Mouse (Mus musculus) heart, embryonic 16.5 days (tissue): ENCODE measurements around the gene Olfr1129. TPM values are rescaled to one million over a fixed set of nuclear protein-coding genes. Genes with fewer than 3 reads are reported as not detected.
"Not testable (repeated sequence)": the region's sequence is repeated elsewhere in the genome, so short reads cannot be mapped to it uniquely, and the experiment has no call there.

Source experiments
- ATAC-seq: fragments of 200-750 bp; cut with Nextera tagmentation; replicated peaks from 2 replicates; pipeline ENCODE4 v1.8.0; 2017; ENCODE audit warnings: moderate number of reproducible peaks; ENCODE audit not compliant: insufficient read depth, low FRiP score; ENCODE audit errors: extremely low read depth
- H3K27ac ChIP-seq: fragments of 300-500 bp; sonication (generic); 2 replicates; pipeline ENCODE4 v1.5.1; 2014; ENCODE audit warnings: mild to moderate bottlenecking, low read length, control low read depth, moderate library complexity
- H3K27me3 ChIP-seq: fragments of 300-500 bp; sonication (generic); 2 replicates; pipeline ENCODE4 v1.6.1; 2014; ENCODE audit warnings: low read length, mixed read lengths; ENCODE audit not compliant: control insufficient read depth, insufficient read depth
- H3K36me3 ChIP-seq: fragments of 300-500 bp; sonication (generic); 2 replicates; pipeline ENCODE4 v1.6.1; 2014; ENCODE audit not compliant: control insufficient read depth, insufficient read depth
- H3K4me1 ChIP-seq: fragments of 300-500 bp; sonication (generic); 2 replicates; pipeline ENCODE4 v1.6.1; 2014; ENCODE audit warnings: low read length, mixed read lengths; ENCODE audit not compliant: control insufficient read depth, insufficient read depth
- H3K4me2 ChIP-seq: fragments of 300-500 bp; sonication (generic); 2 replicates; pipeline ENCODE4 v1.6.1; 2014; ENCODE audit warnings: low read depth, mild to moderate bottlenecking, control low read depth, low read length
- H3K4me3 ChIP-seq: fragments of 300-500 bp; sonication (generic); 2 replicates; pipeline ENCODE4 v1.5.1; 2014; ENCODE audit warnings: mild to moderate bottlenecking, control low read depth, low read length
- H3K9ac ChIP-seq: fragments of 300-500 bp; sonication (generic); 2 replicates; pipeline ENCODE4 v1.6.1; 2014; ENCODE audit warnings: low read length, control low read depth
- H3K9me3 ChIP-seq: fragments of 300-500 bp; sonication (generic); replicated peaks from 2 replicates; pipeline ENCODE4 v1.6.1; 2016; ENCODE audit warnings: low read length; ENCODE audit not compliant: control insufficient read depth
- WGBS: fragments of 180-500 bp; shearing (Covaris S2); extraction: QIAGEN DNeasy Blood & Tissue Kit; methylation state at CpG from one replicate; pipeline ENCODE4 v1.1.7; 2014; 5-methylcytosine and 5-hydroxymethylcytosine counted together
- polyA plus RNA-seq: library from polyadenylated mRNA; unstranded; fragments of >200 nt; fragmentation: Nextera tagmentation; extraction: Ambion mirVana; gene quantifications from 2 replicates; pipeline ENCODE4 v1.2.1, GENCODE M21; 2015

The Olfr1129 gene
- not detected in 2 replicates for polyA plus RNA-seq

- not testable (repeated sequence) for H3K36me3 ChIP-seq, H3K9ac ChIP-seq, H3K4me2 ChIP-seq, H3K9me3 ChIP-seq, H3K4me3 ChIP-seq, ATAC-seq, H3K27ac ChIP-seq, H3K27me3 ChIP-seq, H3K4me1 ChIP-seq
- WGBS, result 51% methylated on average over 1 of the region's 1 CpGs
Observed at GRCm38 (mm10) chr2:87573602-87574001, at the start of gene Olfr1129. Gene Olfr1129 (plus strand): TSS chr2:87573902.

GRCm38 (mm10) chr2:87525899-87526616 is 47.6 kb upstream of the Olfr1129 start:
- peak overlapping the region; percentile 53 for H3K4me2 ChIP-seq
- peak overlapping the region; percentile 23 for H3K4me3 ChIP-seq
- not testable (repeated sequence) for H3K27ac ChIP-seq, H3K9me3 ChIP-seq, H3K4me1 ChIP-seq, H3K9ac ChIP-seq, H3K27me3 ChIP-seq, ATAC-seq, H3K36me3 ChIP-seq
- 27% methylated on average over 38 of the region's 39 CpGs for WGBS

DNA sequence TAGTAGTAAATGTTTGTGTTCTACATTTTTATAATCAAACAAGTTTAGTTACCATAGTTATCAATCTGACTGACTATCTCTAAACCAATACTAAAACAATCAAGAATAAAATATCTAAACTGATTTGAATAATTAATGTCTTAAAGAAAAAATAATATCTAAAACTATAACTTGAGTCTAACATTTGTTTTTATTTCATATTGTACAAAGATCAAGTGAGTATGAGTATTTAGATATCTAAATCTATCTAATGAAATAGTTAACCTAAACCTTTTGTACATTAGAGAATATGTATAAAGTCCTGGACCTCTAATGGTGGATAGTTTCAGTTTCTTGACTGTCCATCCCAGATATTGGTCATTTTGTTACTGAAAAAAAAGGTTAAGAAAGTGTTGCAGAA is 42.2 kb upstream of the Olfr1129 start, which contains the start of gene Olfr153:
Olfr153 (plus strand) TSS at position 301 of the 400 bp plus-strand sequence.
- H3K27ac ChIP-seq, result no peak within 1 kb of the TSS

DNA sequence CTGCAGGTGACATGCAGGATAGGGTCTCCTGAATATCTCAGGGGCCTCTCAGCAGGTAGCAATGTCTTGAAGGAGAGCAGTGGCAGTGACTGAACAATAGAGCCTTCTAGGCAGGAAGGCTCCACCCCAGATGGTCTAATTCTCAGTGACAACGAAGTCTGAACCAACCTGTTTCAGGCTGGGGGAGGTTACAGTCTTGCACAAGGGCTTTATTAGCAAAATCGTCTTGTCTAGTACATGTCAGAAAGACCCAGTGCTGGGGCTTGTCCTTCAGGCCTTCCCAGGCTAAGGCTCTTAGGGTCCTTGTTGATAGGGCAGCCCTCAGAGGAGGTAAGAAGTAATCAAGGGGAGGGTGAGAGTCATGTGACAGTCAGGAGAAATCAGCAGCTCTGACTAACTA is 38.9 kb upstream of the Olfr1129 start:
- ATAC-seq, result no peak
- Histone ChIP-seq H3K9me3 (no peaks in the 10 kb centered on the region), H3K4me1 (no peaks in the 10 kb centered on the region), H3K9ac (no peak overlapping the region), H3K4me2 (no peak overlapping the region), H3K36me3 (no peaks in the 10 kb centered on the region), H3K27ac (no peak overlapping the region), H3K4me3 (no peak overlapping the region), H3K27me3 (no peaks in the 10 kb centered on the region)
- WGBS, result 58% methylated on average over 2 of the region's 2 CpGs

More for the DNA sequence above, 42.2 kb upstream of the Olfr1129 start, which contains the start of gene Olfr153:
- Histone ChIP-seq H3K9me3 (no peaks in the 10 kb centered on the region), H3K9ac (no peak within 1 kb of the TSS), H3K4me2 (no peak within 1 kb of the TSS), H3K36me3 (no peaks in the 10 kb centered on the region), H3K4me3 (no peak within 1 kb of the TSS), H3K27me3 (no peaks in the 10 kb centered on the region), H3K4me1 (no peaks in the 10 kb centered on the region)
- ATAC-seq, result no peak

- no peak for ATAC-seq
- H3K4me2 ChIP-seq, result no peak within 1 kb of the TSS
- WGBS, result 84% methylated on average over 1 of the region's 1 CpGs
- no peaks in the 10 kb centered on the region for H3K4me1 ChIP-seq
- H3K9ac ChIP-seq, result no peak within 1 kb of the TSS
- no peaks in the 10 kb centered on the region for H3K36me3 ChIP-seq
- no peaks in the 10 kb centered on the region for H3K27me3 ChIP-seq
- no peaks in the 10 kb centered on the region for H3K9me3 ChIP-seq
- H3K27ac ChIP-seq, result no peak within 1 kb of the TSS
- no peak within 1 kb of the TSS for H3K4me3 ChIP-seq
Observed at GRCm38 (mm10) chr2:87545442-87545841, 28.3 kb upstream of the Olfr1129 start, which contains the start of gene Olfr1128. Gene Olfr1128 (minus strand): TSS chr2:87545542.

GRCm38 (mm10) chr2:87605912-87606311 is 32.2 kb downstream of the Olfr1129 start, which contains the start of gene Olfr1130:
Gene Olfr1130 (plus strand): TSS chr2:87606212.
- ATAC-seq, H3K4me3 ChIP-seq: not testable (repeated sequence)

DNA sequence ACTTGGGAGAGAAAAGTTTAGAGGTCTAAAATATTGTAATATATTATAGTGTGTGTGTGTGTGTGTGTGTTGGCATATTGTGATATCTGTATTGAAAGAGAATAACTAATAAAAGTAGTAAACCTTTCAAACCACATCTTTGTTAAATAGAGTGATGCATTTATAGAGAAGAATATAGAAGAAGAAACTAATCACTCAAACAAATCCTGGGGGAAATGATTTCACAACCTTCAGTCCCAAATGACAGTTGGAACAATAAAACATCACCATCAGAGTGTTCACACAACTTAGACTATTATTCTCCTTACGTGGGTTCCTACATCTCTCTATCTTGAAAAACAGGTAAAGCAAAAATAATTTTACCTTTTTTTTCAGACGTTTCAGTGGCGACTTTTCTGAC is 53.1 kb downstream of the Olfr1129 start, which contains the start of gene Olfr1131:
Olfr1131 (plus strand) TSS at position 301 of the 400 bp plus-strand sequence.
- H3K27me3 ChIP-seq, result no peaks in the 10 kb centered on the region
- WGBS, result 62% methylated on average over 3 of the region's 3 CpGs
- no peak within 1 kb of the TSS for H3K4me2 ChIP-seq
- no peak within 1 kb of the TSS for H3K9ac ChIP-seq
- no peak for ATAC-seq
- H3K27ac ChIP-seq, result no peak within 1 kb of the TSS
- no peaks in the 10 kb centered on the region for H3K4me1 ChIP-seq
- H3K36me3 ChIP-seq, result no peaks in the 10 kb centered on the region
- H3K4me3 ChIP-seq, result no peak within 1 kb of the TSS
- no peaks in the 10 kb centered on the region for H3K9me3 ChIP-seq

More at GRCm38 (mm10) chr2:87605912-87606311, 32.2 kb downstream of the Olfr1129 start, which contains the start of gene Olfr1130:
- H3K36me3 ChIP-seq, H3K9me3 ChIP-seq, H3K4me1 ChIP-seq, H3K27ac ChIP-seq, H3K4me2 ChIP-seq, H3K9ac ChIP-seq, H3K27me3 ChIP-seq: not testable (repeated sequence)

Other genes starting within 250 kb of the Olfr1129 start
- gene Olfr1120, start 219.1 kb upstream of the Olfr1129 start, polyA plus RNA-seq, result not detected in 2 replicates
- not detected in 2 replicates for gene Olfr1121, start 204.0 kb upstream of the Olfr1129 start, polyA plus RNA-seq
- gene Olfr1122, start 188.1 kb upstream of the Olfr1129 start, polyA plus RNA-seq, result not detected in 2 replicates
- not detected in 2 replicates for gene Olfr1123, start 157.3 kb upstream of the Olfr1129 start, polyA plus RNA-seq
- not detected in 2 replicates for gene Olfr1124, start 143.6 kb upstream of the Olfr1129 start, polyA plus RNA-seq
- not detected in 2 replicates for gene Olfr1126, start 119.9 kb upstream of the Olfr1129 start, polyA plus RNA-seq
- not detected in 2 replicates for gene Pramel7, start 76.8 kb upstream of the Olfr1129 start, polyA plus RNA-seq
- not detected in 2 replicates for gene Pramel6, start 67.3 kb upstream of the Olfr1129 start, polyA plus RNA-seq
- gene Olfr153, start 42.1 kb upstream of the Olfr1129 start, polyA plus RNA-seq, result not detected in 2 replicates
- not detected in 2 replicates for gene Olfr1128, start 28.4 kb upstream of the Olfr1129 start, polyA plus RNA-seq
- gene Olfr1130, start 32.3 kb downstream of the Olfr1129 start, polyA plus RNA-seq, result not detected in 2 replicates
- not detected in 2 replicates for gene Olfr1131, start 53.2 kb downstream of the Olfr1129 start, polyA plus RNA-seq
- gene Olfr1132, start 63.6 kb downstream of the Olfr1129 start, polyA plus RNA-seq, result not detected in 2 replicates
- not detected in 2 replicates for gene Olfr1133, start 73.5 kb downstream of the Olfr1129 start, polyA plus RNA-seq
- gene Olfr1134, start 84.6 kb downstream of the Olfr1129 start, polyA plus RNA-seq, result not detected in 2 replicates
- gene Olfr1135, start 99.8 kb downstream of the Olfr1129 start, polyA plus RNA-seq, result not detected in 2 replicates
- not detected in 2 replicates for gene Olfr1136, start 120.0 kb downstream of the Olfr1129 start, polyA plus RNA-seq
- gene Olfr1137, start 139.3 kb downstream of the Olfr1129 start, polyA plus RNA-seq, result not detected in 2 replicates
- gene Olfr1138, start 166.1 kb downstream of the Olfr1129 start, polyA plus RNA-seq, result not detected in 2 replicates
- gene Olfr1140, start 169.8 kb downstream of the Olfr1129 start, polyA plus RNA-seq, result not detected in 2 replicates
- not detected in 2 replicates for gene Olfr1141, start 180.1 kb downstream of the Olfr1129 start, polyA plus RNA-seq
- not detected in 2 replicates for gene Olfr152, start 205.6 kb downstream of the Olfr1129 start, polyA plus RNA-seq
- gene Olfr1143, start 226.7 kb downstream of the Olfr1129 start, polyA plus RNA-seq, result not detected in 2 replicates
- not detected in 2 replicates for gene Olfr1145, start 235.9 kb downstream of the Olfr1129 start, polyA plus RNA-seq